Mouse (Mus musculus): Measurements from ENCODE around the gene Ncapg. TPM values are rescaled to one million over a fixed set of nuclear protein-coding genes. Genes with fewer than 3 reads are reported as not detected.

Gene Ncapg
- 83.7 and 84.7 TPM in 2 replicates for polyA plus RNA-seq (2014; fragmentation: Nextera tagmentation; extraction: Ambion mirVana)

GRCm38 (mm10) chr5:45669598-45670279 lies at the start of gene Ncapg:
Ncapg (plus strand) TSS chr5:45669919.
- Histone ChIP-seq H3K4me1 (ENCODE audit: control insufficient read depth, insufficient read depth, low read length) (peaks cover 3% of the 10 kb centered on the region; the same call in 1 of the 2 replicates), H3K27me3 (ENCODE audit: control insufficient read depth, insufficient read depth, low read length) (no peaks in the 10 kb centered on the region), H3K27ac (replicated peaks; ENCODE audit: low read depth, low read length) (peak within 1 kb of the TSS; percentile 87), H3K4me3 (ENCODE audit: low read depth, low read length) (peak within 1 kb of the TSS; percentile 78), H3K9ac (ENCODE audit: low read length) (peak within 1 kb of the TSS; percentile 89), H3K9me3 (ENCODE audit: control insufficient read depth, low read length) (no peaks in the 10 kb centered on the region), H3K36me3 (ENCODE audit: control insufficient read depth, insufficient read depth, low read length) (no peaks in the 10 kb centered on the region), H3K4me2 (ENCODE audit: low read depth, severe bottlenecking) (peak within 1 kb of the TSS; percentile 84)
- peak; percentile 100 for ATAC-seq (ENCODE audit: insufficient number of reproducible peaks, low FRiP score, low TSS enrichment, low read depth)
- peak; percentile 100 for DNase-seq (ENCODE audit: low spot score)
- WGBS = under 1% methylated on average over 66 of the region's 66 CpGs

- ATAC-seq (ENCODE audit: insufficient number of reproducible peaks, low FRiP score, low TSS enrichment, low read depth) = no peak
- Histone ChIP-seq H3K27ac (replicated peaks; ENCODE audit: low read depth, low read length) (no peak overlapping the region), H3K4me3 (ENCODE audit: low read depth, low read length) (no peak overlapping the region), H3K4me1 (ENCODE audit: control insufficient read depth, insufficient read depth, low read length) (no peaks in the 10 kb centered on the region), H3K36me3 (ENCODE audit: control insufficient read depth, insufficient read depth, low read length) (no peaks in the 10 kb centered on the region), H3K9ac (ENCODE audit: low read length) (no peak overlapping the region), H3K27me3 (ENCODE audit: control insufficient read depth, insufficient read depth, low read length) (no peaks in the 10 kb centered on the region), H3K9me3 (ENCODE audit: control insufficient read depth, low read length) (peaks cover 4% of the 10 kb centered on the region; the same call in 1 of the 2 replicates), H3K4me2 (ENCODE audit: low read depth, severe bottlenecking) (no peak overlapping the region)
- no peak for DNase-seq (ENCODE audit: low spot score)
- 61% methylated on average over 3 of the region's 3 CpGs for WGBS
These were observed 48.2 kb upstream of the Ncapg start for GRCm38 (mm10) chr5:45621511-45621910.

- peaks cover 4% of the 10 kb centered on the region; the same call in 1 of the 2 replicates for H3K9me3 ChIP-seq (ENCODE audit: control insufficient read depth, low read length)
- no peak overlapping the region for H3K27ac ChIP-seq (replicated peaks; ENCODE audit: low read depth, low read length)
- WGBS = 69% methylated on average over 1 of the region's 1 CpGs
- H3K36me3 ChIP-seq (ENCODE audit: control insufficient read depth, insufficient read depth, low read length) = no peaks in the 10 kb centered on the region
- no peak overlapping the region for H3K9ac ChIP-seq (ENCODE audit: low read length)
- no peak overlapping the region for H3K4me2 ChIP-seq (ENCODE audit: low read depth, severe bottlenecking)
- no peaks in the 10 kb centered on the region for H3K4me1 ChIP-seq (ENCODE audit: control insufficient read depth, insufficient read depth, low read length)
- no peak overlapping the region for H3K4me3 ChIP-seq (ENCODE audit: low read depth, low read length)
- no peaks in the 10 kb centered on the region for H3K27me3 ChIP-seq (ENCODE audit: control insufficient read depth, insufficient read depth, low read length)
- DNase-seq (ENCODE audit: low spot score) (no peak), ATAC-seq (ENCODE audit: insufficient number of reproducible peaks, low FRiP score, low TSS enrichment, low read depth) (no peak)
These were observed 41.9 kb upstream of the Ncapg start for GRCm38 (mm10) chr5:45627771-45628170.

- no peak for DNase-seq (ENCODE audit: low spot score)
- no peak overlapping the region for H3K9ac ChIP-seq (ENCODE audit: low read length)
- H3K27me3 ChIP-seq (ENCODE audit: control insufficient read depth, insufficient read depth, low read length) = no peaks in the 10 kb centered on the region
- H3K4me1 ChIP-seq (ENCODE audit: control insufficient read depth, insufficient read depth, low read length) = no peaks in the 10 kb centered on the region
- H3K27ac ChIP-seq (replicated peaks; ENCODE audit: low read depth, low read length) = no peak overlapping the region
- H3K4me2 ChIP-seq (ENCODE audit: low read depth, severe bottlenecking) = no peak overlapping the region
- H3K4me3 ChIP-seq (ENCODE audit: low read depth, low read length) = no peak overlapping the region
- no peaks in the 10 kb centered on the region for H3K9me3 ChIP-seq (ENCODE audit: control insufficient read depth, low read length)
- H3K36me3 ChIP-seq (ENCODE audit: control insufficient read depth, insufficient read depth, low read length) = no peaks in the 10 kb centered on the region
- ATAC-seq (ENCODE audit: insufficient number of reproducible peaks, low FRiP score, low TSS enrichment, low read depth) = no peak
These were observed 40.2 kb upstream of the Ncapg start for GRCm38 (mm10) chr5:45629470-45629869.

- Histone ChIP-seq H3K27me3 (ENCODE audit: control insufficient read depth, insufficient read depth, low read length) (peaks cover 7% of the 10 kb centered on the region; the same call in 1 of the 2 replicates), H3K4me1 (ENCODE audit: control insufficient read depth, insufficient read depth, low read length) (no peaks in the 10 kb centered on the region), H3K4me3 (ENCODE audit: low read depth, low read length) (no peak overlapping the region), H3K4me2 (ENCODE audit: low read depth, severe bottlenecking) (no peak overlapping the region), H3K9me3 (ENCODE audit: control insufficient read depth, low read length) (no peaks in the 10 kb centered on the region), H3K27ac (replicated peaks; ENCODE audit: low read depth, low read length) (no peak overlapping the region), H3K9ac (ENCODE audit: low read length) (no peak overlapping the region), H3K36me3 (ENCODE audit: control insufficient read depth, insufficient read depth, low read length) (no peaks in the 10 kb centered on the region)
- 78% methylated on average over 3 of the region's 3 CpGs for WGBS
- DNase-seq (ENCODE audit: low spot score) (no peak), ATAC-seq (ENCODE audit: insufficient number of reproducible peaks, low FRiP score, low TSS enrichment, low read depth) (no peak)
These were observed 31.3 kb upstream of the Ncapg start for GRCm38 (mm10) chr5:45638378-45638777.

- peak within 1 kb of the TSS; percentile 55 for H3K9ac ChIP-seq (ENCODE audit: low read length)
- WGBS = under 1% methylated on average over 48 of the region's 48 CpGs
- peak; percentile 68 for DNase-seq (ENCODE audit: low spot score)
- H3K4me2 ChIP-seq (ENCODE audit: low read depth, severe bottlenecking) = peak within 1 kb of the TSS; percentile 96
- peak; percentile 77; the same call in 1 of the 2 replicates for ATAC-seq (ENCODE audit: insufficient number of reproducible peaks, low FRiP score, low TSS enrichment, low read depth)
- H3K27me3 ChIP-seq (ENCODE audit: control insufficient read depth, insufficient read depth, low read length) = peaks cover 7% of the 10 kb centered on the region; the same call in 1 of the 2 replicates
- no peaks in the 10 kb centered on the region for H3K4me1 ChIP-seq (ENCODE audit: control insufficient read depth, insufficient read depth, low read length)
- no peak within 1 kb of the TSS for H3K27ac ChIP-seq (replicated peaks; ENCODE audit: low read depth, low read length)
- peak within 1 kb of the TSS; percentile 58 for H3K4me3 ChIP-seq (ENCODE audit: low read depth, low read length)
- H3K36me3 ChIP-seq (ENCODE audit: control insufficient read depth, insufficient read depth, low read length) = no peaks in the 10 kb centered on the region
- H3K9me3 ChIP-seq (ENCODE audit: control insufficient read depth, low read length) = no peaks in the 10 kb centered on the region
These were observed 30.7 kb upstream of the Ncapg start, which contains the start of gene Fam184b for GRCm38 (mm10) chr5:45638806-45639714. Fam184b (minus strand) TSS chr5:45639614.

- Histone ChIP-seq H3K4me3 (ENCODE audit: low read depth, low read length) (peak overlapping the region; percentile 58), H3K9ac (ENCODE audit: low read length) (peak overlapping the region; percentile 55; the same call in 1 of the 2 replicates), H3K27me3 (ENCODE audit: control insufficient read depth, insufficient read depth, low read length) (peaks cover 7% of the 10 kb centered on the region; the same call in 1 of the 2 replicates), H3K27ac (replicated peaks; ENCODE audit: low read depth, low read length) (no peak overlapping the region), H3K36me3 (ENCODE audit: control insufficient read depth, insufficient read depth, low read length) (no peaks in the 10 kb centered on the region), H3K4me2 (ENCODE audit: low read depth, severe bottlenecking) (peak overlapping the region; percentile 96), H3K4me1 (ENCODE audit: control insufficient read depth, insufficient read depth, low read length) (no peaks in the 10 kb centered on the region), H3K9me3 (ENCODE audit: control insufficient read depth, low read length) (no peaks in the 10 kb centered on the region)
- ATAC-seq (ENCODE audit: insufficient number of reproducible peaks, low FRiP score, low TSS enrichment, low read depth) (peak; percentile 62; the same call in 1 of the 2 replicates), DNase-seq (ENCODE audit: low spot score) (no peak)
- WGBS = 1% methylated on average over 8 of the region's 8 CpGs
These were observed 30.0 kb upstream of the Ncapg start for GRCm38 (mm10) chr5:45639715-45640092.

GRCm38 (mm10) chr5:45651026-45651703 lies 18.6 kb upstream of the Ncapg start:
- 85% methylated on average over 2 of the region's 2 CpGs for WGBS
- DNase-seq (ENCODE audit: low spot score) = no peak
- Histone ChIP-seq H3K4me1 (ENCODE audit: control insufficient read depth, insufficient read depth, low read length) (no peaks in the 10 kb centered on the region), H3K4me3 (ENCODE audit: low read depth, low read length) (no peak overlapping the region), H3K4me2 (ENCODE audit: low read depth, severe bottlenecking) (no peak overlapping the region), H3K9me3 (ENCODE audit: control insufficient read depth, low read length) (no peaks in the 10 kb centered on the region), H3K27ac (replicated peaks; ENCODE audit: low read depth, low read length) (no peak overlapping the region), H3K36me3 (ENCODE audit: control insufficient read depth, insufficient read depth, low read length) (no peaks in the 10 kb centered on the region), H3K9ac (ENCODE audit: low read length) (no peak overlapping the region), H3K27me3 (ENCODE audit: control insufficient read depth, insufficient read depth, low read length) (no peaks in the 10 kb centered on the region)
- ATAC-seq (ENCODE audit: insufficient number of reproducible peaks, low FRiP score, low TSS enrichment, low read depth) = no peak
